Mouse (Mus musculus): ENCODE measurements around the gene Hivep2.

Gene Hivep2

GRCm38 (mm10) chr10:14081824-14082223 lies 115.9 kb downstream of the Hivep2 start:
- DNase-seq (ENCODE audit: low spot score), result no peak

- no peak for DNase-seq (ENCODE audit: low spot score)
Measured at GRCm38 (mm10) chr10:14082275-14082674, 116.4 kb downstream of the Hivep2 start.

GRCm38 (mm10) chr10:14085241-14085659 lies 119.4 kb downstream of the Hivep2 start:
- no peak for DNase-seq (ENCODE audit: low spot score)

GRCm38 (mm10) chr10:14085882-14086515 lies 120.1 kb downstream of the Hivep2 start:
- no peak for DNase-seq (ENCODE audit: low spot score)

- DNase-seq (ENCODE audit: low spot score), result peak; percentile 25
Measured at GRCm38 (mm10) chr10:14087316-14087715, 121.4 kb downstream of the Hivep2 start.

- no peak for DNase-seq (ENCODE audit: low spot score)
Measured at GRCm38 (mm10) chr10:14089488-14089887, 123.6 kb downstream of the Hivep2 start.

- DNase-seq (ENCODE audit: low spot score), result no peak
Measured at GRCm38 (mm10) chr10:14094033-14094432, 128.2 kb downstream of the Hivep2 start.

- no peak for DNase-seq (ENCODE audit: low spot score)
Measured at GRCm38 (mm10) chr10:14096045-14096444, 130.2 kb downstream of the Hivep2 start.

GRCm38 (mm10) chr10:14099182-14099581 lies 133.3 kb downstream of the Hivep2 start:
- DNase-seq (ENCODE audit: low spot score), result no peak

GRCm38 (mm10) chr10:14100041-14100440 lies 134.2 kb downstream of the Hivep2 start:
- peak; percentile 46 for DNase-seq (ENCODE audit: low spot score)

- no peak for DNase-seq (ENCODE audit: low spot score)
Measured at GRCm38 (mm10) chr10:14100847-14101246, 135.0 kb downstream of the Hivep2 start.

GRCm38 (mm10) chr10:14101966-14102365 lies 136.1 kb downstream of the Hivep2 start:
- no peak for DNase-seq (ENCODE audit: low spot score)

GRCm38 (mm10) chr10:14107980-14108671 lies 142.3 kb downstream of the Hivep2 start:
- DNase-seq (ENCODE audit: low spot score), result no peak

GRCm38 (mm10) chr10:14115846-14116245 lies 150.0 kb downstream of the Hivep2 start:
- no peak for DNase-seq (ENCODE audit: low spot score)

- DNase-seq (ENCODE audit: low spot score), result no peak
Measured at GRCm38 (mm10) chr10:14116978-14117377, 151.1 kb downstream of the Hivep2 start.

GRCm38 (mm10) chr10:14119201-14119600 lies 153.3 kb downstream of the Hivep2 start:
- no peak for DNase-seq (ENCODE audit: low spot score)

GRCm38 (mm10) chr10:14120512-14120911 lies 154.6 kb downstream of the Hivep2 start:
- no peak for DNase-seq (ENCODE audit: low spot score)

- no peak for DNase-seq (ENCODE audit: low spot score)
Measured at GRCm38 (mm10) chr10:14127826-14128225, 162.0 kb downstream of the Hivep2 start.

GRCm38 (mm10) chr10:14130270-14130669 lies 164.4 kb downstream of the Hivep2 start:
- no peak for DNase-seq (ENCODE audit: low spot score)

GRCm38 (mm10) chr10:14131307-14131706 lies 165.4 kb downstream of the Hivep2 start:
- DNase-seq (ENCODE audit: low spot score), result no peak

GRCm38 (mm10) chr10:14132061-14132460 lies 166.2 kb downstream of the Hivep2 start:
- no peak for DNase-seq (ENCODE audit: low spot score)

- DNase-seq (ENCODE audit: low spot score), result no peak
Measured at GRCm38 (mm10) chr10:14132937-14133336, 167.1 kb downstream of the Hivep2 start.

- DNase-seq (ENCODE audit: low spot score), result no peak
Measured at GRCm38 (mm10) chr10:14138663-14139062, 172.8 kb downstream of the Hivep2 start.

- no peak for DNase-seq (ENCODE audit: low spot score)
Measured at GRCm38 (mm10) chr10:14144840-14145239, 179.0 kb downstream of the Hivep2 start.

Measured in testis, postnatal 10 days (tissue).